Mouse (Mus musculus) heart, embryonic 11.5 days (tissue): ENCODE measurements around the gene Ly6g6e. TPM values are rescaled to one million over a fixed set of nuclear protein-coding genes. Genes with fewer than 3 reads are reported as not detected.
A peak's percentile ranks its signal among the peaks of the same experiment; 100 is the strongest.

Source experiments
- ATAC-seq: fragments of 200-750 bp; cut with Nextera tagmentation; replicated peaks from 2 replicates; pipeline ENCODE4 v1.8.0; 2017; ENCODE audit warnings: moderate library complexity; ENCODE audit not compliant: insufficient number of reproducible peaks, low FRiP score, low TSS enrichment
- H3K27ac ChIP-seq: fragments of 300-500 bp; sonication (generic); 2 replicates; pipeline ENCODE4 v1.5.1; 2014; ENCODE audit warnings: mild to moderate bottlenecking, low read depth, low read length
- H3K27me3 ChIP-seq: fragments of 300-500 bp; sonication (generic); 2 replicates; pipeline ENCODE4 v1.6.1; 2014; ENCODE audit warnings: mild to moderate bottlenecking, low read length, mixed read lengths; ENCODE audit not compliant: control insufficient read depth, insufficient read depth
- H3K36me3 ChIP-seq: fragments of 300-500 bp; sonication (generic); 2 replicates; pipeline ENCODE4 v1.6.1; 2014; ENCODE audit warnings: mild to moderate bottlenecking, low read length, moderate library complexity, mixed read lengths; ENCODE audit not compliant: control insufficient read depth, insufficient read depth
- H3K4me1 ChIP-seq: fragments of 300-500 bp; sonication (generic); 2 replicates; pipeline ENCODE4 v1.6.1; 2014; ENCODE audit warnings: low read length; ENCODE audit not compliant: control insufficient read depth, insufficient read depth
- H3K4me2 ChIP-seq: fragments of 300-500 bp; sonication (generic); 2 replicates; pipeline ENCODE4 v1.6.1; 2014; ENCODE audit warnings: mild to moderate bottlenecking, moderate library complexity
- H3K4me3 ChIP-seq: fragments of 300-500 bp; sonication (generic); 2 replicates; pipeline ENCODE4 v1.5.1; 2014; ENCODE audit warnings: low read depth, low read length
- H3K9ac ChIP-seq: fragments of 300-500 bp; sonication (generic); 2 replicates; pipeline ENCODE4 v1.6.1; 2014; ENCODE audit warnings: mild to moderate bottlenecking, low read depth, low read length, moderate library complexity
- H3K9me3 ChIP-seq: fragments of 300-500 bp; sonication (generic); replicated peaks from 2 replicates; pipeline ENCODE4 v1.6.1; 2016; ENCODE audit warnings: low read length; ENCODE audit not compliant: control insufficient read depth
- WGBS: fragments of 180-500 bp; shearing (Covaris S2); extraction: QIAGEN DNeasy Blood & Tissue Kit; methylation state at CpG from one replicate; pipeline ENCODE4 v1.1.7; 2014; ENCODE audit not compliant: insufficient replicate concordance; 5-methylcytosine and 5-hydroxymethylcytosine counted together
- polyA plus RNA-seq: library from polyadenylated mRNA; unstranded; fragments of >200 nt; fragmentation: Nextera tagmentation; extraction: Ambion mirVana; gene quantifications from 2 replicates; pipeline ENCODE4 v1.2.1, GENCODE M21; 2014

The Ly6g6e gene
- polyA plus RNA-seq, 1 experiment from 2014 or later: 0.42 TPM

DNA sequence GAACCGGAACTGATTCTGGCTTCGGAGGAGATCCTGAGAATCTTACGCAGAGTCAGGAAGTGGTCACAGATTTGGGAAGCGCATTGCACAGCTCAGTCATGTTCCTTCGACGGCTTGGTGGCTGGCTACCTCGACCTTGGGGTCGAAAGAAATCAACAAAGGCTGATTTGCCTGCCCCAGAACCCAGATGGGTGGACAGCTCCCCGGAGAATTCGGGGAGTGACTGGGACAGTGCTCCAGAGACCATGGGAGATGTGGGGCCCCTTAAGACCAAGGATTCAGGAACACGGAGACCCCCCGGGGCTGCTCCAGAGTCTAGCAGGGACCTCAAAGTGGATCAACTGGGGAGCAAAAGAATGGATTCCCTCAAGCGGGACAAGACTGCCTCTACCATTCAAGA is 50.3 kb downstream of the Ly6g6e start:
- Histone ChIP-seq H3K4me2 (peak overlapping the region; percentile 91), H3K4me3 (peak overlapping the region; percentile 69), H3K9ac (peak overlapping the region; percentile 89), H3K27me3 (no peaks in the 10 kb centered on the region), H3K36me3 (peaks cover 2% of the 10 kb centered on the region), H3K4me1 (peaks cover 17% of the 10 kb centered on the region), H3K27ac (peak overlapping the region; percentile 80), H3K9me3 (no peaks in the 10 kb centered on the region)
- WGBS: 64% methylated on average over 13 of the region's 13 CpGs
- no peak for ATAC-seq

Other genes with a start within 250 kb of the Ly6g6e start
- 15.7 and 17.8 TPM in 2 replicates for gene Stk19, start 240.0 kb upstream of the Ly6g6e start, polyA plus RNA-seq
- 37.3 and 38.7 TPM in 2 replicates for gene Dxo, start 239.9 kb upstream of the Ly6g6e start, polyA plus RNA-seq
- 24.3 and 30.3 TPM in 2 replicates for gene Skiv2l, start 226.7 kb upstream of the Ly6g6e start, polyA plus RNA-seq
- 89.9 and 96.8 TPM in 2 replicates for gene Nelfe, start 226.5 kb upstream of the Ly6g6e start, polyA plus RNA-seq
- gene Cfb, start 214.4 kb upstream of the Ly6g6e start, polyA plus RNA-seq: 0.65 and 2.5 TPM in 2 replicates
- gene Zbtb12, start 197.4 kb upstream of the Ly6g6e start, polyA plus RNA-seq: 0.52 and 0.59 TPM in 2 replicates
- gene Gm20547, start 194.9 kb upstream of the Ly6g6e start, polyA plus RNA-seq: not detected in 2 replicates
- gene C2, start 178.6 kb upstream of the Ly6g6e start, polyA plus RNA-seq: 0.70 and 0.94 TPM in 2 replicates
- 32.4 and 42.3 TPM in 2 replicates for gene Ehmt2, start 178.4 kb upstream of the Ly6g6e start, polyA plus RNA-seq
- gene Slc44a4, start 162.4 kb upstream of the Ly6g6e start, polyA plus RNA-seq: 0.10 and 0.13 TPM in 2 replicates
- 16.0 and 16.6 TPM in 2 replicates for gene Neu1, start 145.6 kb upstream of the Ly6g6e start, polyA plus RNA-seq
- gene Hspa1b, start 117.7 kb upstream of the Ly6g6e start, polyA plus RNA-seq: 0.48 and 0.50 TPM in 2 replicates
- not detected in 2 replicates for gene Gm20481, start 107.0 kb upstream of the Ly6g6e start, polyA plus RNA-seq
- 1.9 and 2.5 TPM in 2 replicates for gene Hspa1a, start 104.7 kb upstream of the Ly6g6e start, polyA plus RNA-seq
- 1.7 and 4.0 TPM in 2 replicates for gene Hspa1l, start 104.2 kb upstream of the Ly6g6e start, polyA plus RNA-seq
- 162 and 169 TPM in 2 replicates for gene Lsm2, start 95.0 kb upstream of the Ly6g6e start, polyA plus RNA-seq
- gene Vars, start 75.9 kb upstream of the Ly6g6e start, polyA plus RNA-seq: 55.7 and 59.7 TPM in 2 replicates
- gene Vwa7, start 60.3 kb upstream of the Ly6g6e start, polyA plus RNA-seq: 0.20 and 0.27 TPM in 2 replicates
- gene Sapcd1, start 48.9 kb upstream of the Ly6g6e start, polyA plus RNA-seq: 1.8 and 2.1 TPM in 2 replicates
- gene Msh5, start 30.2 kb upstream of the Ly6g6e start, polyA plus RNA-seq: 4.4 and 4.6 TPM in 2 replicates
- 86.4 and 228 TPM in 2 replicates for gene Clic1, start 26.9 kb upstream of the Ly6g6e start, polyA plus RNA-seq
- 213 and 217 TPM in 2 replicates for gene Ddah2, start 17.9 kb upstream of the Ly6g6e start, polyA plus RNA-seq
- gene Ly6g6c, start 11.5 kb upstream of the Ly6g6e start, polyA plus RNA-seq: not detected in 2 replicates
- gene Mpig6b, start 10.7 kb upstream of the Ly6g6e start, polyA plus RNA-seq: 1.4 and 1.8 TPM in 2 replicates
- 2.0 and 2.2 TPM in 2 replicates for gene Ly6g6d, start 1.2 kb downstream of the Ly6g6e start, polyA plus RNA-seq
- 1.8 TPM in 2 replicates for gene Ly6g6f, start 8.7 kb downstream of the Ly6g6e start, polyA plus RNA-seq
- gene Abhd16a, start 12.4 kb downstream of the Ly6g6e start, polyA plus RNA-seq: 47.4 and 51.2 TPM in 2 replicates
- gene Ly6g5c, start 31.4 kb downstream of the Ly6g6e start, polyA plus RNA-seq: not detected in 2 replicates
- gene Ly6g5b, start 38.5 kb downstream of the Ly6g6e start, polyA plus RNA-seq: 0.36 and 0.56 TPM in 2 replicates
- gene Gpank1, start 44.6 kb downstream of the Ly6g6e start, polyA plus RNA-seq: 15.7 and 17.2 TPM in 2 replicates
- 221 and 222 TPM in 2 replicates for gene Csnk2b, start 45.2 kb downstream of the Ly6g6e start, polyA plus RNA-seq
- 8.4 and 10.8 TPM in 2 replicates for gene D17H6S53E, start 49.5 kb downstream of the Ly6g6e start, polyA plus RNA-seq
- gene Apom, start 55.1 kb downstream of the Ly6g6e start, polyA plus RNA-seq: 2.3 and 12.9 TPM in 2 replicates
- 72.5 and 77.4 TPM in 2 replicates for gene Bag6, start 58.3 kb downstream of the Ly6g6e start, polyA plus RNA-seq
- 128 and 163 TPM in 2 replicates for gene Prrc2a, start 88.0 kb downstream of the Ly6g6e start, polyA plus RNA-seq
- 2.7 and 4.2 TPM in 2 replicates for gene Aif1, start 99.2 kb downstream of the Ly6g6e start, polyA plus RNA-seq
- 4.9 and 5.0 TPM in 2 replicates for gene Lst1, start 111.5 kb downstream of the Ly6g6e start, polyA plus RNA-seq
- 0.42 TPM in 1 of 2 replicates, not detected in the other for gene Ltb, start 117.5 kb downstream of the Ly6g6e start, polyA plus RNA-seq
- gene Tnf, start 125.1 kb downstream of the Ly6g6e start, polyA plus RNA-seq: not detected in 2 replicates
- gene Lta, start 128.4 kb downstream of the Ly6g6e start, polyA plus RNA-seq: not detected in 2 replicates
- gene Gm16181, start 143.9 kb downstream of the Ly6g6e start, polyA plus RNA-seq: 0.44 TPM in 1 of 2 replicates, not detected in the other
- 9.3 and 10.1 TPM in 2 replicates for gene Atp6v1g2, start 156.8 kb downstream of the Ly6g6e start, polyA plus RNA-seq
- gene Nfkbil1, start 158.9 kb downstream of the Ly6g6e start, polyA plus RNA-seq: 2.3 and 4.9 TPM in 2 replicates
- 317 and 318 TPM in 2 replicates for gene Ddx39b, start 164.8 kb downstream of the Ly6g6e start, polyA plus RNA-seq
- 21.0 and 29.1 TPM in 2 replicates for gene H2-D1, start 185.8 kb downstream of the Ly6g6e start, polyA plus RNA-seq
- 0.18 and 0.53 TPM in 2 replicates for gene H2-Q1, start 243.5 kb downstream of the Ly6g6e start, polyA plus RNA-seq